In the genomic region with DNA sequence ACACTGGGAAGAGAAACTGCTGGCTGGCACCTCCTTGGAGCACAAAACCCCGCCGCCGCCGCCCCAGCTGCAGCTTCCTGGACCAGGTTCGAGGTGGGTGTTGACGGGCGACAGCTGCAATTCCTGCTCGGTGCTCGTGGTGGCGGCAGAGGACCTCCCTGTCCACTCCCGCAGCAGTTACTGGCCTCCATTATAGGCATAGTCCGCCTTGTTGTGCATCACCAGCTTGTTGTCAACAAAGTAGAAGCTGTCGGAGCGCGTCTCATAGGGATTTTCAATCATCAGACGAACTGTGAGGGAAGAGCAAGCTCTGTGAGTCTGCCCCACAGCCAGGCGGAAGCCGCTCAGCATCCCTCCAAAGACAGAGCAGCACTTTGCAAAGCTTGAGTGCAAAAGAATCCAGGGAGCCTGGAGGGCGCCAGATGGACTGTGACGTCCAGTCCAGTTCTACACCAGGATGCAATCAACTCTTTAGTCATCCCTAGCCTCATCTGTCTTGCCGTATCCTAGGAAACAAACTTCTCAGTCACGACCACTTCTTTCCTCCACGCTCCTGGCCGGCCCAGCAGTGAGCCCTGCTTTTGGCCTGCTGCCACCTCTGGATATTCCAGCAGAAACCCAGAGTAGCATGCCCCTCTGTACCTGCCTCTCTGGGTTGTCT, we compare ENCODE assay signal across 8 mouse cellular contexts. TPM values are rescaled to one million over a fixed set of nuclear protein-coding genes. Genes with fewer than 3 reads are reported as not detected.
A peak's percentile ranks its signal among the peaks of the same experiment; 100 is the strongest.
DNase-seq lines count a peak whose midpoint lies in the region; ATAC-seq lines count a peak whose summit lies in the region.

No protein-coding gene starts in this region.

- H3K27ac ChIP-seq in intestine, embryonic 16.5 days (ENCODE audit: low read length), result peak overlapping the region; percentile 13; the same call in 1 of the 2 replicates
- H3K27ac ChIP-seq in midbrain, embryonic 11.5 days (ENCODE audit: low read depth, low read length), result peak overlapping the region; percentile 44; the same call in 1 of the 2 replicates

- peaks cover 9% of the 10 kb centered on the region for H3K36me3 ChIP-seq in intestine, embryonic 16.5 days (ENCODE audit: control insufficient read depth, insufficient read depth, low read length)
- H3K36me3 ChIP-seq in midbrain, embryonic 11.5 days (ENCODE audit: control insufficient read depth, insufficient read depth, low read length), result peaks cover 16% of the 10 kb centered on the region

- DNase-seq in urinary bladder, adult 18-20 months (ENCODE audit: low spot score in 2 of 2), result peak; percentile 71 to 74
- no peak for DNase-seq in urinary bladder, postnatal 10 days (ENCODE audit: low spot score)
- peak; percentile 84 for DNase-seq in embryo, embryonic 11 days
- peak; percentile 80 for DNase-seq in gastrocnemius, postnatal 25 days
- DNase-seq in left cerebral cortex, postnatal 25 days (ENCODE audit: low spot score in 2 of 2), result peak; percentile 87 to 94
- DNase-seq in midbrain, embryonic 11.5 days (ENCODE audit: low spot score, missing footprints), result peak; percentile 97
- peak; percentile 79 for DNase-seq in skeletal muscle tissue, adult 2 months (ENCODE audit: low read depth, low spot score)

- peak; percentile 78 for ATAC-seq in intestine, embryonic 16.5 days
- peak; percentile 67; the same call in 1 of the 2 replicates for ATAC-seq in midbrain, embryonic 11.5 days (ENCODE audit: low FRiP score)

- no peak overlapping the region for H3K4me3 ChIP-seq in intestine, embryonic 16.5 days (ENCODE audit: low read length)
- H3K4me3 ChIP-seq in midbrain, embryonic 11.5 days (ENCODE audit: low read depth, low read length), result no peak overlapping the region

- peaks cover 10% of the 10 kb centered on the region; the same call in 1 of the 2 replicates for H3K4me1 ChIP-seq in intestine, embryonic 16.5 days (ENCODE audit: control insufficient read depth, insufficient read depth, low read length)
- H3K4me1 ChIP-seq in midbrain, embryonic 11.5 days (ENCODE audit: control insufficient read depth, insufficient read depth, low read length), result peaks cover 3% of the 10 kb centered on the region; the same call in 1 of the 2 replicates

- WGBS in intestine, embryonic 16.5 days, result 23% methylated on average over 24 of the region's 24 CpGs
- WGBS in midbrain, embryonic 11.5 days, result 32% methylated on average over 24 of the region's 24 CpGs

- H3K27me3 ChIP-seq in intestine, embryonic 16.5 days (replicated peaks; ENCODE audit: control insufficient read depth, insufficient read depth, low read length), result no peaks in the 10 kb centered on the region
- no peaks in the 10 kb centered on the region for H3K27me3 ChIP-seq in midbrain, embryonic 11.5 days (ENCODE audit: control insufficient read depth, insufficient read depth, low read length)

- peak overlapping the region; percentile 40; the same call in 1 of the 2 replicates for H3K9ac ChIP-seq in intestine, embryonic 16.5 days (ENCODE audit: low read depth, low read length)
- no peak overlapping the region for H3K9ac ChIP-seq in midbrain, embryonic 11.5 days (ENCODE audit: low read length)

- no peak overlapping the region for H3K4me2 ChIP-seq in intestine, embryonic 16.5 days (ENCODE audit: low read depth, low read length)
- H3K4me2 ChIP-seq in midbrain, embryonic 11.5 days, result no peak overlapping the region

- intact Hi-C loops in left cerebral cortex, postnatal 25 days (cut with DNase I), result loop anchor here (1.0 to 2.0 kb wide), 2 partner anchors 33 to 111 kb away; partner anchors contain the start of gene Mlec

- H3K9me3 ChIP-seq in intestine, embryonic 16.5 days (ENCODE audit: control insufficient read depth, low read length), result no peaks in the 10 kb centered on the region
- no peaks in the 10 kb centered on the region for H3K9me3 ChIP-seq in midbrain, embryonic 11.5 days (ENCODE audit: control insufficient read depth, low read length)

RNA-seq across cellular contexts. Expression of gene Acads, which starts 6.2 kb away (rescaled TPM):
- 10 to 100 TPM; 65.8 TPM for total RNA-seq in gastrocnemius, postnatal 25 days (2021)
- 150 and 162 TPM in 2 replicates for polyA plus RNA-seq in intestine, embryonic 16.5 days (2015; fragmentation: Nextera tagmentation; extraction: Ambion mirVana)
- total RNA-seq in left cerebral cortex, postnatal 25 days (2021), result 1 to 10 TPM; 6.8 TPM
- 21.6 and 23.5 TPM in 2 replicates for polyA plus RNA-seq in midbrain, embryonic 11.5 days (2014; fragmentation: Nextera tagmentation; extraction: Ambion mirVana)

RNA-seq across cellular contexts. Expression of gene Unc119b, which starts 9.4 kb away (rescaled TPM):
- 10 to 100 TPM; 10.2 to 12.9 TPM for total RNA-seq in gastrocnemius, postnatal 25 days (2021)
- polyA plus RNA-seq in intestine, embryonic 16.5 days (2015; fragmentation: Nextera tagmentation; extraction: Ambion mirVana), result 22.1 and 23.2 TPM in 2 replicates
- 10 to 100 TPM; 27.1 to 28.8 TPM for total RNA-seq in left cerebral cortex, postnatal 25 days (2021)
- polyA plus RNA-seq in midbrain, embryonic 11.5 days (2014; fragmentation: Nextera tagmentation; extraction: Ambion mirVana), result 55.1 and 64.6 TPM in 2 replicates

RNA-seq across cellular contexts. Expression of gene Gm10401, which starts 27.2 kb away (rescaled TPM):
- total RNA-seq in gastrocnemius, postnatal 25 days (2021), result not detected
- 17.6 and 22.0 TPM in 2 replicates for polyA plus RNA-seq in intestine, embryonic 16.5 days (2015; fragmentation: Nextera tagmentation; extraction: Ambion mirVana)
- total RNA-seq in left cerebral cortex, postnatal 25 days (2021), result not detected
- polyA plus RNA-seq in midbrain, embryonic 11.5 days (2014; fragmentation: Nextera tagmentation; extraction: Ambion mirVana), result 23.2 and 26.6 TPM in 2 replicates

RNA-seq across cellular contexts. Expression of gene Mlec, which starts 32.6 kb away (rescaled TPM):
- total RNA-seq in gastrocnemius, postnatal 25 days (2021), result 100 to 1,000 TPM; 156 to 196 TPM
- polyA plus RNA-seq in intestine, embryonic 16.5 days (2015; fragmentation: Nextera tagmentation; extraction: Ambion mirVana), result 68.5 and 82.4 TPM in 2 replicates
- 10 to 100 TPM; 86.2 to 87.5 TPM for total RNA-seq in left cerebral cortex, postnatal 25 days (2021)
- 30.0 and 37.3 TPM in 2 replicates for polyA plus RNA-seq in midbrain, embryonic 11.5 days (2014; fragmentation: Nextera tagmentation; extraction: Ambion mirVana)

Comparison
In these comparisons a context has a peak if more than half of its experiments do, and no peak if none do; other contexts are left out.
1. RNA of gene Acads, which starts 6.2 kb away (total RNA-seq): 65.8 TPM in gastrocnemius, postnatal 25 days; 6.8 TPM in left cerebral cortex, postnatal 25 days; every median in the first group is over 4 times any median in the second.